Mouse (Mus musculus) stomach, postnatal 0 days (tissue): Measurements from ENCODE around the gene Lmntd1.

Source experiments
- CTCF ChIP-seq: IDR thresholded peaks from 2 replicates; pipeline ENCODE4 v1.5.1; 2016; ENCODE audit warnings: antibody characterized with exemption, low read depth, mild to moderate bottlenecking, moderate library complexity
- EP300 ChIP-seq: optimal IDR thresholded peaks from 2 replicates; pipeline ENCODE3; 2016; ENCODE audit warnings: antibody characterized with exemption

DNA sequence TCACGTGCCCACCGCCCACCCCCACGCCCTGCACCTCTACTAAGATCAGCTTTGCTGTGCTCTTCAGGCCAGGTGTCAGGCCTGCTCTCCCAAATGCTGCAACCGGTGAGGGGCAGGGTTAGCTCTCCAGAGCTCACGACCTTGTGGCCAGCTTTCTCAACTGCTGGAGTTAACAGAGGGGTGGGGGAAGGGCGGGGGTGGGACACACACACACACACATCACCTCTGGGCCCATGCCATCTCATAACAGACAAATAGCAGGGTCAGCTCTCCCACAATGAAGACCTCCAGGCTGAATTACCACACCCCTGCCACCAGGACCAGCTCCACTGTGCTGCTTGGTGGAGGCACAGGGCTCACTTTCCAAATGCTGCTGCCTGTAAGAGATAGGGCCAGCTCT, 266.5 kb downstream of the Lmntd1 start:
- TF ChIP-seq CTCF, result no peak
- no peak for TF ChIP-seq EP300
